Mouse (Mus musculus): Measurements from ENCODE around the gene Gsta3. TPM values are rescaled to one million over a fixed set of nuclear protein-coding genes. Genes with fewer than 3 reads are reported as not detected.

Gsta3 gene
- polyA plus RNA-seq, 1 experiment from 2014 or later, result 143 TPM

DNA sequence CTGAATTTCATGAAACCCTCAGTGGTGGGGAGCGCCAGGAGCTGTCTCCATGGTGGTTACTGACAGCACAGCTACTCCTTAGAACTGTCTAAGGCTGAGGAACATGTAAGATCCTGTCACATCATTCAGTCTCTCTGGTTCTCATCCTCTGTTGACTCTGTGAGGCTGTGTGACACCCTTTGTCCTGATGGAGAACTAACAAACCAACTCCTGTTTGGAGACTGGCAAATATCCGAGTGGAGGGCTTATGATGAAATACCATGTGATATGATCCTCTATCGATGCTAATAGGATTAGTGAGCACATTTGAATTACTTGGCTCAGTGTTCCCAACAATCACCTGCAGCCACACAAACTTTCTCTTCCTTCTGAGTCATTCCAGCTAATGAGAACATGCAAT, 5.7 kb downstream of the Gsta3 start:
- H3K4me3 ChIP-seq (ENCODE audit: low read depth, low read length), result no peak overlapping the region
- ATAC-seq, result 0 out of 2 replicates have a peak, but pooled peaks have one; percentile 46
- H3K4me1 ChIP-seq (ENCODE audit: insufficient read depth), result no peaks in the 10 kb centered on the region
- DNase-seq, result no peak
- H3K27me3 ChIP-seq (ENCODE audit: insufficient read depth, low read length), result no peaks in the 10 kb centered on the region
- H3K9ac ChIP-seq (replicated peaks), result no peak overlapping the region
- TF ChIP-seq EP300 (IDR thresholded peaks at IDR 0.05; ENCODE audit: low read depth), result no peak
- no peak for TF ChIP-seq CTCF (IDR thresholded peaks at IDR 0.05; ENCODE audit: low read depth)
- H3K4me2 ChIP-seq (ENCODE audit: low read depth, low read length), result no peak overlapping the region
- WGBS (ENCODE audit: insufficient replicate concordance), result 59% methylated on average over 3 of the region's 3 CpGs
- H3K27ac ChIP-seq (ENCODE audit: low read depth), result no peak overlapping the region
- H3K9me3 ChIP-seq (ENCODE audit: low read length), result no peaks in the 10 kb centered on the region
- no peaks in the 10 kb centered on the region for H3K36me3 ChIP-seq (replicated peaks; ENCODE audit: insufficient read depth, low read length)

DNA sequence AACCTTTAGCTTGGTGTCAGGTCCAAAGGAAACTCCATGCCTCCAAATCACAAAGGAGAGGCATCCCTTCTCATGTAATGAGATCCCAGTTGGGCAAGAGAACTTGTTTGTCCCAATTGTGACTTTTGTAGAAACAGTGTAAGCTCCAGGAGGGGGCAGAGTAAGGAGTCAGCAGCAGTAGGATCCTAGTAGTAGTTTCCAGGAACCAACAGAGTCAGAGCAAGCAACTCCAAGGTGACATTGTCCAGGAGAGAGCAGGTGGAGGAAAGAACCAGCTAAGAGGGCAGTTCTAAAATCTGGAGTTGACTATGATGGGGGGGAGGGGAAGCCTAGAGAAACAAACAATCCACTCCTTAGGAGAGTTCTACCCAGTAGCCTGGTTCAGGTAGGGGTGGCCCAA, 7.5 kb downstream of the Gsta3 start:
- Histone ChIP-seq H3K36me3 (replicated peaks; ENCODE audit: insufficient read depth, low read length) (no peaks in the 10 kb centered on the region), H3K9ac (replicated peaks) (no peak overlapping the region), H3K9me3 (ENCODE audit: low read length) (no peaks in the 10 kb centered on the region), H3K27ac (ENCODE audit: low read depth) (peak overlapping the region; percentile 9; the same call in 1 of the 2 replicates), H3K4me1 (ENCODE audit: insufficient read depth) (no peaks in the 10 kb centered on the region), H3K4me2 (ENCODE audit: low read depth, low read length) (no peak overlapping the region), H3K27me3 (ENCODE audit: insufficient read depth, low read length) (no peaks in the 10 kb centered on the region), H3K4me3 (ENCODE audit: low read depth, low read length) (no peak overlapping the region)
- DNase-seq, result no peak
- TF ChIP-seq CTCF (IDR thresholded peaks at IDR 0.05; ENCODE audit: low read depth) (no peak), EP300 (IDR thresholded peaks at IDR 0.05; ENCODE audit: low read depth) (no peak)
- ATAC-seq, result no peak

DNA sequence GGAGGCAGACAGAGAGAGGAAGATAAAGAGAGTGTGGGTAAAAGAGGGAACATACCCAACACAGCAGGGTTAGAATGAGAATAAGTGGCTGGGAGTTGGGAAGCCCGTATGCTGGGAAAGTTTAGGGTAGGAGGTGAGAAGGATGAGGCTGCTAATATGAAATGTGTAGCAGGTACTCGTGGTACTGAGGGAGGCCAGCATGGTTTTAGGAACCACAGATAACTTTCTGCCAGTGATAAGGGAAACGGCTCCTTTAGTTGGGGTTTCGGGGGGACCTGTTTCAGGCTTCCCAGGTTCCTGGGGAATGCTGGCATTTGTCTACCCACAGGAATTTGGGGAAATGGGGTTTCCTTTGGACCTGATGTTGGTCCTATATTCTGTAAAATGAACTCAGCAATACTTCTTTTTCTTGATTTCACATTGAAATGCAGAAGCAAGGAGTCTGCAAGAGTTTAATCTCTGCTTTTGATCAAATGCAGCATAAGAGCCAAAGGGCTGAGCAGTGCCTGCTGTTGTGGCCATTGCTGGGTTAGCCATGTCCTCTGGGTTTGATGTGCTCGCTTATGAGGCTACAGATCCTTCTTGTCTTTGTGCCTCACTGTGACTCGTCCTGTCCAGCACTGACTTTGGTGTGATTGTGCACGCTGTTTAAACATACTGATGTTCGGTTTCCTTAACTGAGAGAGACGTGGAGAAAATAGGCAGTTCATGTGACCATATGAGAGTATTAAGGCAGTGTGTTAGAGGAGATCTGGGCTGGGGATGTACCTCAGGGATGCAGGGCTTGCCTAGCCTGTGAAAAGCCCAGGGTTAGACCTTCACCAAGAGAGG, 8.4 kb downstream of the Gsta3 start:
- WGBS (ENCODE audit: insufficient replicate concordance), result 64% methylated on average over 9 of the region's 9 CpGs

DNA sequence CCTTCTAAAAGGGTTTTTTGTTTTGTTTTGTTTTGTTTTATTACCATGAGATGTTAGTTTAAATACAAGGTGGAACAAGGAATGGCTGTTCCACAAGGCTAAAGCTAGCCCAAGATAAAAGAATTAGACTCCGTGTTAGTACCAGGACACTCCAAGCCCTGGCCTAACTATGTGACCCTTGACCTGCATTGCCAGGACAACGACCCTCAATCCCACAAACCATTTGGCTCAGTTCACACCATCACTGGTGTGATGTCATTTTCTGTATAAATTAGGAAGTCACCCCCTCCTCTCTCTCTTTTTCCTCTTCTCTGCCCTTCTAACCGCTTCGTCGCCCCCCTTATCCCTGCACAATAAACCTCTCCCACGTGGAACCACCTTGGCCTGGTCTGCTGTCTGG, 11.3 kb downstream of the Gsta3 start:
- H3K36me3 ChIP-seq (replicated peaks; ENCODE audit: insufficient read depth, low read length), result no peaks in the 10 kb centered on the region
- TF ChIP-seq CTCF (IDR thresholded peaks at IDR 0.05; ENCODE audit: low read depth), result no peak
- H3K9me3 ChIP-seq (ENCODE audit: low read length), result no peaks in the 10 kb centered on the region
- H3K9ac ChIP-seq (replicated peaks), result no peak overlapping the region
- no peak overlapping the region for H3K4me2 ChIP-seq (ENCODE audit: low read depth, low read length)
- DNase-seq, result no peak
- no peak for ATAC-seq
- no peak overlapping the region for H3K4me3 ChIP-seq (ENCODE audit: low read depth, low read length)
- no peak overlapping the region for H3K27ac ChIP-seq (ENCODE audit: low read depth)
- no peaks in the 10 kb centered on the region for H3K27me3 ChIP-seq (ENCODE audit: insufficient read depth, low read length)
- WGBS (ENCODE audit: insufficient replicate concordance), result 76% methylated on average over 6 of the region's 6 CpGs
- no peaks in the 10 kb centered on the region; the same call in 1 of the 2 replicates for H3K4me1 ChIP-seq (ENCODE audit: insufficient read depth)

More for the DNA sequence above, 8.4 kb downstream of the Gsta3 start:
- H3K27ac ChIP-seq (ENCODE audit: low read depth), result no peak overlapping the region
- no peak overlapping the region for H3K4me2 ChIP-seq (ENCODE audit: low read depth, low read length)
- no peak for ATAC-seq
- H3K4me1 ChIP-seq (ENCODE audit: insufficient read depth), result no peaks in the 10 kb centered on the region; the same call in 1 of the 2 replicates
- H3K9me3 ChIP-seq (ENCODE audit: low read length), result no peaks in the 10 kb centered on the region
- H3K36me3 ChIP-seq (replicated peaks; ENCODE audit: insufficient read depth, low read length), result no peaks in the 10 kb centered on the region
- DNase-seq, result no peak
- H3K4me3 ChIP-seq (ENCODE audit: low read depth, low read length), result no peak overlapping the region
- TF ChIP-seq CTCF (IDR thresholded peaks at IDR 0.05; ENCODE audit: low read depth), result no peak
- TF ChIP-seq EP300 (IDR thresholded peaks at IDR 0.05; ENCODE audit: low read depth), result no peak
- no peaks in the 10 kb centered on the region for H3K27me3 ChIP-seq (ENCODE audit: insufficient read depth, low read length)
- H3K9ac ChIP-seq (replicated peaks), result 0 out of 2 replicates have a peak overlapping the region, but pooled peaks have one; percentile 11

DNA sequence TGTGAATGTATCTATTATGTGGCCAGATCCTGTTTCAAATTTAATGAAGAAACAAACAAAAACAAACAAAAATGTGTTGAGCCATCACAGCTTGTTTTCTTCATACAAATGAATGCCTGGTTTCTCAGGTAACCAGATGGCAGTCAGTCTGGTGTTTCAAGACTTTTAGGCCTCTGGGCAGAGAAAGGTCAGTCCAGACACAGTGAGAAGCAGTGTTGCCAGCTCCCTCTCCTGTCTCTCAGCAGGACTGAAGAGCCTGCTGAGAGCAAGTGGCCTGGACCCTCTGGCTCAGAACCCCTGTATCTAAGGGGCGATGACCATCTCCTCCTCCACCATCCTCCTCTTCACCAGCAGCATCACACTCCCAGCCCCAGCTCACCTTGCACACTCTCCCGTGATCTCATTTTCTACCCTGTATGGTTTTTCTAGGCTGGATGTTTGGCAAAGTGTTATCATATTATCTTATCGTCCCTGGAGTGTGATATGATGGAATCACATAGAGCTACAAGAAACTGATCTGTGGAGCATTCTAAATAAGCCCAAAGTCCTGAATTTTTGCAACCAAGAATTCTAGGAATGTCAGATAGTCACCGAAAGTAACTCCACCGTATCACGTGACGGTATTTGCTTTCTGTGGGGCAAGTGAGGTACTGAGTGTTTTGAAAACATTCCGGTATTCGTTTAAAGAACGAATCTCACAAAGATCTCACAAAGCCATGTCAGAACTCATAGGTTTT, 12.3 kb downstream of the Gsta3 start:
- Histone ChIP-seq H3K4me2 (ENCODE audit: low read depth, low read length) (no peak overlapping the region), H3K4me3 (ENCODE audit: low read depth, low read length) (no peak overlapping the region), H3K27me3 (ENCODE audit: insufficient read depth, low read length) (no peaks in the 10 kb centered on the region), H3K36me3 (replicated peaks; ENCODE audit: insufficient read depth, low read length) (no peaks in the 10 kb centered on the region; the same call in 1 of the 2 replicates), H3K9ac (replicated peaks) (no peak overlapping the region), H3K4me1 (ENCODE audit: insufficient read depth) (no peaks in the 10 kb centered on the region; the same call in 1 of the 2 replicates), H3K9me3 (ENCODE audit: low read length) (no peaks in the 10 kb centered on the region), H3K27ac (ENCODE audit: low read depth) (peak overlapping the region; percentile 30; the same call in 1 of the 2 replicates)
- no peak for TF ChIP-seq CTCF (IDR thresholded peaks at IDR 0.05; ENCODE audit: low read depth)
- no peak for TF ChIP-seq EP300 (IDR thresholded peaks at IDR 0.05; ENCODE audit: low read depth)
- 67% methylated on average over 10 of the region's 10 CpGs for WGBS (ENCODE audit: insufficient replicate concordance)
- no peak for DNase-seq
- ATAC-seq, result no peak

DNA sequence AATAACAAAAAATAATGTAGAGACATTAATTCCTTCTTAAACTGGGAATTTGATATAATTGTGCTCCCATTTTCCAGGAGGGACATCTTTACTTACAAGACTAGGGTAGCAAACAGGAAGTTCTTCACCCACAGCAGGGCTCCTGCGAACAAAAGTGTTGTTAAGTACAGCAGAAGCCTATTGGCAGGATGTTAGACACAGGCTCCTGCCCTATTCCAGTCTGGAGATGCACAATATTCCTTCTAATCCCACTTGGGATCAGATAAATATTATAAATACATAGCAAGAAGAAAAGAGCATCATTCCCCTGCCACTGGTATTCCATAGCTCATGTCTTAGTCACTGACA, 12.9 kb downstream of the Gsta3 start:
- Histone ChIP-seq H3K9me3 (ENCODE audit: low read length) (no peaks in the 10 kb centered on the region), H3K4me1 (ENCODE audit: insufficient read depth) (no peaks in the 10 kb centered on the region; the same call in 1 of the 2 replicates), H3K9ac (replicated peaks) (no peak overlapping the region), H3K4me2 (ENCODE audit: low read depth, low read length) (no peak overlapping the region), H3K27me3 (ENCODE audit: insufficient read depth, low read length) (no peaks in the 10 kb centered on the region), H3K36me3 (replicated peaks; ENCODE audit: insufficient read depth, low read length) (no peaks in the 10 kb centered on the region; the same call in 1 of the 2 replicates), H3K4me3 (ENCODE audit: low read depth, low read length) (no peak overlapping the region), H3K27ac (ENCODE audit: low read depth) (no peak overlapping the region)
- WGBS (ENCODE audit: insufficient replicate concordance), result 78% methylated on average over 1 of the region's 1 CpGs
- ATAC-seq (no peak), DNase-seq (no peak)
- no peak for TF ChIP-seq EP300 (IDR thresholded peaks at IDR 0.05; ENCODE audit: low read depth)
- TF ChIP-seq CTCF (IDR thresholded peaks at IDR 0.05; ENCODE audit: low read depth), result no peak

Data from liver, postnatal 0 days (tissue).